Mouse (Mus musculus): ENCODE measurements around the gene Gm14296.
"Not testable (repeated sequence)": the region's sequence is repeated elsewhere in the genome, so short reads cannot be mapped to it uniquely, and the experiment has no call there.

The Gm14296 gene

GRCm38 (mm10) chr2:176927709-176928108 lies at the start of gene Gm14296:
TSS of gene Gm14296 (minus strand) at chr2:176927809.
- DNase-seq (ENCODE audit: low read depth in 1 of 2, low spot score in 2 of 2), result not testable (repeated sequence)

- not testable (repeated sequence) for DNase-seq (ENCODE audit: low read depth in 1 of 2, low spot score in 2 of 2)
These were observed 22.1 kb downstream of the Gm14296 start for GRCm38 (mm10) chr2:176905464-176905863.
